Mouse (Mus musculus): Measurements from ENCODE around the gene Tent4a. TPM values are rescaled to one million over a fixed set of nuclear protein-coding genes. Genes with fewer than 3 reads are reported as not detected.
A peak's percentile ranks its signal among the peaks of the same experiment; 100 is the strongest.

Gene Tent4a
- polyA plus RNA-seq, 1 experiment from 2014 or later = 6.6 TPM

GRCm38 (mm10) chr13:69487108-69487507, 47.3 kb downstream of the Tent4a start:
- Histone ChIP-seq H3K9ac (no peak overlapping the region), H3K36me3 (no peaks in the 10 kb centered on the region), H3K4me2 (replicated peaks) (no peak overlapping the region), H3K4me1 (peaks cover 17% of the 10 kb centered on the region), H3K9me3 (no peaks in the 10 kb centered on the region), H3K27me3 (peaks cover 64% of the 10 kb centered on the region), H3K4me3 (no peak overlapping the region), H3K27ac (no peak overlapping the region)
- 82% methylated on average over 7 of the region's 7 CpGs for WGBS
- ATAC-seq (ENCODE audit: insufficient number of reproducible peaks, insufficient read depth, low FRiP score, low TSS enrichment) = no peak

GRCm38 (mm10) chr13:69485833-69486232, 48.6 kb downstream of the Tent4a start:
- ATAC-seq (ENCODE audit: insufficient number of reproducible peaks, insufficient read depth, low FRiP score, low TSS enrichment) = no peak
- 73% methylated on average over 7 of the region's 7 CpGs for WGBS
- Histone ChIP-seq H3K27ac (no peak overlapping the region), H3K9ac (no peak overlapping the region), H3K36me3 (no peaks in the 10 kb centered on the region), H3K4me3 (no peak overlapping the region), H3K4me2 (replicated peaks) (no peak overlapping the region), H3K4me1 (peaks cover 19% of the 10 kb centered on the region; the same call in 1 of the 2 replicates), H3K9me3 (no peaks in the 10 kb centered on the region), H3K27me3 (peaks cover 76% of the 10 kb centered on the region)

- no peak for ATAC-seq (ENCODE audit: insufficient number of reproducible peaks, insufficient read depth, low FRiP score, low TSS enrichment)
- Histone ChIP-seq H3K9me3 (no peaks in the 10 kb centered on the region), H3K27ac (no peak overlapping the region), H3K4me1 (peaks cover 19% of the 10 kb centered on the region; the same call in 1 of the 2 replicates), H3K4me3 (no peak overlapping the region), H3K27me3 (peaks cover 80% of the 10 kb centered on the region), H3K4me2 (replicated peaks) (no peak overlapping the region), H3K36me3 (no peaks in the 10 kb centered on the region), H3K9ac (no peak overlapping the region)
- WGBS = 16% methylated on average over 6 of the region's 6 CpGs
These were observed 49.1 kb downstream of the Tent4a start for GRCm38 (mm10) chr13:69485326-69485725.

GRCm38 (mm10) chr13:69482751-69483150, 51.7 kb downstream of the Tent4a start:
- Histone ChIP-seq H3K36me3 (no peaks in the 10 kb centered on the region), H3K4me1 (peaks cover 9% of the 10 kb centered on the region; the same call in 1 of the 2 replicates), H3K4me3 (no peak overlapping the region), H3K9ac (no peak overlapping the region), H3K27ac (no peak overlapping the region), H3K4me2 (replicated peaks) (no peak overlapping the region), H3K9me3 (no peaks in the 10 kb centered on the region), H3K27me3 (peaks cover 65% of the 10 kb centered on the region)
- no peak for ATAC-seq (ENCODE audit: insufficient number of reproducible peaks, insufficient read depth, low FRiP score, low TSS enrichment)
- WGBS = 54% methylated on average over 8 of the region's 8 CpGs

GRCm38 (mm10) chr13:69481634-69482505, 52.5 kb downstream of the Tent4a start:
- Histone ChIP-seq H3K27ac (no peak overlapping the region), H3K4me1 (peaks cover 9% of the 10 kb centered on the region; the same call in 1 of the 2 replicates), H3K4me2 (replicated peaks) (peak overlapping the region; percentile 55), H3K27me3 (peaks cover 57% of the 10 kb centered on the region), H3K9ac (0 out of 2 replicates have a peak overlapping the region, but pooled peaks have one; percentile 4), H3K36me3 (no peaks in the 10 kb centered on the region), H3K9me3 (no peaks in the 10 kb centered on the region), H3K4me3 (peak overlapping the region; percentile 25)
- 0 out of 2 replicates have a peak, but pooled peaks have one; percentile 23 for ATAC-seq (ENCODE audit: insufficient number of reproducible peaks, insufficient read depth, low FRiP score, low TSS enrichment)
- WGBS = 2% methylated on average over 30 of the region's 30 CpGs

GRCm38 (mm10) chr13:69481026-69481425, 53.4 kb downstream of the Tent4a start:
- no peak overlapping the region for H3K27ac ChIP-seq
- ATAC-seq (ENCODE audit: insufficient number of reproducible peaks, insufficient read depth, low FRiP score, low TSS enrichment) = no peak
- peaks cover 48% of the 10 kb centered on the region for H3K27me3 ChIP-seq
- no peaks in the 10 kb centered on the region for H3K9me3 ChIP-seq
- H3K36me3 ChIP-seq = no peaks in the 10 kb centered on the region
- no peak overlapping the region for H3K4me3 ChIP-seq
- H3K4me1 ChIP-seq = peaks cover 9% of the 10 kb centered on the region; the same call in 1 of the 2 replicates
- WGBS = 7% methylated on average over 8 of the region's 8 CpGs
- H3K4me2 ChIP-seq (replicated peaks) = no peak overlapping the region
- H3K9ac ChIP-seq = no peak overlapping the region

GRCm38 (mm10) chr13:69479906-69480305, 54.5 kb downstream of the Tent4a start:
- no peak overlapping the region for H3K27ac ChIP-seq
- peaks cover 9% of the 10 kb centered on the region; the same call in 1 of the 2 replicates for H3K4me1 ChIP-seq
- peaks cover 45% of the 10 kb centered on the region for H3K27me3 ChIP-seq
- WGBS = 68% methylated on average over 2 of the region's 2 CpGs
- H3K4me2 ChIP-seq (replicated peaks) = no peak overlapping the region
- no peak overlapping the region for H3K4me3 ChIP-seq
- no peaks in the 10 kb centered on the region for H3K9me3 ChIP-seq
- no peak overlapping the region for H3K9ac ChIP-seq
- ATAC-seq (ENCODE audit: insufficient number of reproducible peaks, insufficient read depth, low FRiP score, low TSS enrichment) = no peak
- no peaks in the 10 kb centered on the region for H3K36me3 ChIP-seq

GRCm38 (mm10) chr13:69478703-69479102, 55.7 kb downstream of the Tent4a start:
- H3K4me3 ChIP-seq = no peak overlapping the region
- no peak for ATAC-seq (ENCODE audit: insufficient number of reproducible peaks, insufficient read depth, low FRiP score, low TSS enrichment)
- WGBS = 83% methylated on average over 6 of the region's 6 CpGs

GRCm38 (mm10) chr13:69460635-69461465, 73.6 kb downstream of the Tent4a start:
- ATAC-seq (ENCODE audit: insufficient number of reproducible peaks, insufficient read depth, low FRiP score, low TSS enrichment) = no peak
- 46% methylated on average over 17 of the region's 17 CpGs for WGBS

More at GRCm38 (mm10) chr13:69478703-69479102, 55.7 kb downstream of the Tent4a start:
- Histone ChIP-seq H3K27ac (no peak overlapping the region), H3K36me3 (no peaks in the 10 kb centered on the region), H3K9me3 (no peaks in the 10 kb centered on the region), H3K9ac (no peak overlapping the region), H3K4me1 (peaks cover 9% of the 10 kb centered on the region; the same call in 1 of the 2 replicates), H3K4me2 (replicated peaks) (no peak overlapping the region), H3K27me3 (peaks cover 38% of the 10 kb centered on the region)

GRCm38 (mm10) chr13:69459657-69460458, 74.6 kb downstream of the Tent4a start:
- H3K9me3 ChIP-seq = no peaks in the 10 kb centered on the region
- no peaks in the 10 kb centered on the region for H3K36me3 ChIP-seq
- no peaks in the 10 kb centered on the region for H3K4me1 ChIP-seq
- no peaks in the 10 kb centered on the region for H3K27me3 ChIP-seq
- H3K9ac ChIP-seq = no peak overlapping the region
- ATAC-seq (ENCODE audit: insufficient number of reproducible peaks, insufficient read depth, low FRiP score, low TSS enrichment) = no peak
- H3K4me3 ChIP-seq = no peak overlapping the region
- 17% methylated on average over 8 of the region's 8 CpGs for WGBS
- no peak overlapping the region for H3K27ac ChIP-seq
- no peak overlapping the region for H3K4me2 ChIP-seq (replicated peaks)

More at GRCm38 (mm10) chr13:69460635-69461465, 73.6 kb downstream of the Tent4a start:
- H3K27me3 ChIP-seq = no peaks in the 10 kb centered on the region
- no peaks in the 10 kb centered on the region for H3K4me1 ChIP-seq
- no peak overlapping the region for H3K4me2 ChIP-seq (replicated peaks)
- H3K9me3 ChIP-seq = no peaks in the 10 kb centered on the region
- H3K9ac ChIP-seq = no peak overlapping the region
- H3K4me3 ChIP-seq = no peak overlapping the region
- H3K27ac ChIP-seq = no peak overlapping the region
- no peaks in the 10 kb centered on the region for H3K36me3 ChIP-seq

- ATAC-seq (ENCODE audit: insufficient number of reproducible peaks, insufficient read depth, low FRiP score, low TSS enrichment) = no peak
- no peak overlapping the region for H3K4me3 ChIP-seq
- 84% methylated on average over 2 of the region's 2 CpGs for WGBS
These were observed 75.5 kb downstream of the Tent4a start for GRCm38 (mm10) chr13:69458891-69459290.

More at GRCm38 (mm10) chr13:69458891-69459290, 75.5 kb downstream of the Tent4a start:
- Histone ChIP-seq H3K4me1 (no peaks in the 10 kb centered on the region), H3K4me2 (replicated peaks) (no peak overlapping the region), H3K9ac (no peak overlapping the region), H3K27me3 (no peaks in the 10 kb centered on the region), H3K36me3 (no peaks in the 10 kb centered on the region), H3K9me3 (no peaks in the 10 kb centered on the region), H3K27ac (no peak overlapping the region)

Measured in embryonic facial prominence, embryonic 12.5 days (tissue).